Mouse (Mus musculus): ENCODE measurements at regions not wholly inside any gene's neighbourhood (a gene's known extent, or its start where the extent isn't known, plus 50 kb on each side); places are given as distances from the start of the nearest gene placed in this dataset.

GRCm38 (mm10) chr1:184630695-184631475, 101.5 kb downstream of the Hlx start:
- TF ChIP-seq EP300 (optimal IDR thresholded peaks at IDR 0.05) (no peak), CTCF (IDR thresholded peaks at IDR 0.05; ENCODE audit: low read depth) (no peak)
